Mouse (Mus musculus): ENCODE data around the gene Arl15.

Arl15 gene

GRCm38 (mm10) chr13:114075724-114076384, 281.5 kb downstream of the Arl15 start:
- peak; percentile 57 for DNase-seq

- DNase-seq = no peak
Observed at GRCm38 (mm10) chr13:114077181-114077580, 282.9 kb downstream of the Arl15 start.

GRCm38 (mm10) chr13:114077584-114078270, 283.4 kb downstream of the Arl15 start:
- DNase-seq = no peak

GRCm38 (mm10) chr13:114078851-114079250, 284.5 kb downstream of the Arl15 start:
- DNase-seq = no peak

DNA sequence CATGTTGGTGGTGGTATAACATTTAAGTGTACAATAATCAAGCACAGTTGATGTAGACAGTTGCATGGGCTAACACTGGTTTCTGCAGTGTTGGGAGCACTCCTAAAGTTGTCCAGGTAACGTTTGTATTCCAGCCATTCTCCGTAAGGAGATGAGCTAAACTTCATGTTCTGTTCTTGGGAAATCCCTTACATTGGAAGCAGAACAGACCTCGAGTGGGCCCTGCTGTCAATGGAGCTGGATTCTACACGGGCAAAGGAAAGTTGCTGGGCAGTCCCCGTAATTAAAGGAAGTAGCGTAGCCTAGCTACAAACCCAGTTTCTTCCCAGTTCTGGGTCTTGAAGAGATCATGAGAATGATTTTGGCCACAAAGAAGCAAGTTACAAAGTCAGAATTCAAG, 285.4 kb downstream of the Arl15 start:
- no peak for DNase-seq

GRCm38 (mm10) chr13:114080491-114080890, 286.2 kb downstream of the Arl15 start:
- no peak for DNase-seq

- DNase-seq = no peak
Observed at GRCm38 (mm10) chr13:114083570-114084138, 289.3 kb downstream of the Arl15 start.

GRCm38 (mm10) chr13:114085442-114085841, 291.1 kb downstream of the Arl15 start:
- DNase-seq = no peak

DNA sequence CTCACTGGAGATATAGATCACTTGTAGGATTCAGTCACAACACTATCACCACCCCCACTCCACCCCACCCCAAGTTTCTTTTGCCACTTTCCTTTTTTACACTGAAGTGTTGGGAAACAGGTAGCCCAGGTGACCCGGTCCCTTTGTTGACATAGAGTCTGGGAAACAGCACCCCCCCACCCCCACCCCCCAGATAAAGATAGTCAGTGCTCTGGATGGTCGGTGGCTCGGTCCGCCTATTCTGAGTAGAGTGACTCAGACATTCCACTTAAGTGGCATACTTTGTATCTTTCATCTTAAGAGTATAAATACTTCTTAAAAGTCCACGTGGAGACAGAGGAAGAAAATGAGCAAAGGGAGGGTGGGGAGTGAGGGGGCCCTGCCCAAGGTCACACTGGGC, 292.0 kb downstream of the Arl15 start:
- no peak for DNase-seq

GRCm38 (mm10) chr13:114086801-114087200, 292.5 kb downstream of the Arl15 start:
- DNase-seq = no peak

DNA sequence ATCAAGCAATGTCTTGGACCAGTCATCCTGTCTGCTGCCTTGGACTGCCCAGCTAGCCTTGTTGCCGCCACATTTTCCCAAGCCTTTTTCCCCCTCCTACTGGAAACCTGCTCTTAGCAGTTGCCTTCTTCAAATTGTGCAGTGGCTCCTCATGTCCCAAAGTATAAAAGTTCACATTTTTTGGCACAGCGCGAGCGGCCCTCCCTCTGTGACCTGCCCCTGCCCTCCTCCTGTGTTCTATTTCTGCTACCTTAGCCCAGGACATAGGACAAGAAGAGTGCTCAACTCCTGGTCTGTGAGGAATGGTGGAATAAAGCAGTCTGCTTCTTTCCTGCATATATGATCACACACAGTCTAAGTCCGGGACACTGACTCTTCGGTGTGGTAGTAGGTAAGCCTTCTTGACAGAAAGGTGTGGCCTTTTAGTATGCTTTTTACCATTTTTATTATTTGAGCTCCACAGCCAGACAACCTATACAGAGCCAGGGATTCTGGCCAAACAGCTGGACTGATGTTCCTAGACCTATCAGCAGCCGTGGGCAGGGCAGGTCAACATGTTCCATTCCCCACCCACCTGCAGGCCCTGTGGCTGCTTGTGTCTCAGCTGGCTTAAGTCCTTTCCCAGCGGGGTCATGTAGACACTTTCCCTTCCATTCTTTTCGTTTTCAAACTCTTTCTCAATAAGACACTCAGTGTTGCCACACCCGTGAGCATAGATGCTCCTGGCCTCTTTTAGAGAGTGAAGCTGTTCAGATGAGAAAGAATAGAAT, 293.6 kb downstream of the Arl15 start:
- no peak for DNase-seq

GRCm38 (mm10) chr13:114090786-114091185, 296.5 kb downstream of the Arl15 start:
- DNase-seq = no peak

- DNase-seq = no peak
Observed at GRCm38 (mm10) chr13:114091231-114091630, 296.9 kb downstream of the Arl15 start.

- no peak for DNase-seq
Observed at GRCm38 (mm10) chr13:114094151-114094875, 300.0 kb downstream of the Arl15 start.

DNA sequence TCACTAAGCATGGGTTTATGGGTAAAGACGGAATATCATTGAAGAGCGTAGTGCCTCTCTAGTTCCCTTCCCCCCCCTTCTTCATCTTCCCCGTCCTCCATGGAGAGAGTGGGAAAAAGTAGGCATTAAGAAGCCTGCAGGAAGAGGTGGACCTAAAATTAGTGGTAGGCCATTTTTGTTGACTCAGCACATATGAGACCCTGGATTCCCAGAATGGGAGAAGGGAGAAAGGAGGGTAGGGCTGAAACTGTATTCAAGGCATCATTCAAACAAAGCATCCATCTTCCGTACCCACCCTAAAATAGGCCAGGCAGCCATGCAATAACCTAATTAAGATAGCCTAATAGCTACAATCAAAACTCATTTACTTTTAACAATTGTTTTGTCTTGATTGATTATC, 301.1 kb downstream of the Arl15 start:
- no peak for DNase-seq

GRCm38 (mm10) chr13:114096386-114096785, 302.1 kb downstream of the Arl15 start:
- no peak for DNase-seq

DNA sequence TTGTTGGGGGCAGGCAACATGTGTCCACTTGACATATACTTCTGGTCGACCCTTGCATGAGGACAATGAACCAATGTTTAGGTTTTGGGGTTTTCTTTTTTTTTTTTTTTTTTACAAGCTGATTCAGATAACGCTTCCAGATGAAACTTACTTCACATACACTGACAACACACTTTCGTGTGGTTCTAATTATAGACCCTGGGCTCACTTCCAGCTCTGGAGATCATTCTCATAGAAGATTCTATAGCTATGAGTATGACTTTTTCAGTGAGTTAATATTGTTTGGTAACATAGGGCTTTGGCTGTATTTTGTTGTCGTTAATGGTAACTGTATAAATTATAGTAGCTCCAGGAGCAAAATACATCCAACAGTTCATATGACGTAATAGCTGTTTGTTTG, 306.9 kb downstream of the Arl15 start:
- no peak for DNase-seq

DNA sequence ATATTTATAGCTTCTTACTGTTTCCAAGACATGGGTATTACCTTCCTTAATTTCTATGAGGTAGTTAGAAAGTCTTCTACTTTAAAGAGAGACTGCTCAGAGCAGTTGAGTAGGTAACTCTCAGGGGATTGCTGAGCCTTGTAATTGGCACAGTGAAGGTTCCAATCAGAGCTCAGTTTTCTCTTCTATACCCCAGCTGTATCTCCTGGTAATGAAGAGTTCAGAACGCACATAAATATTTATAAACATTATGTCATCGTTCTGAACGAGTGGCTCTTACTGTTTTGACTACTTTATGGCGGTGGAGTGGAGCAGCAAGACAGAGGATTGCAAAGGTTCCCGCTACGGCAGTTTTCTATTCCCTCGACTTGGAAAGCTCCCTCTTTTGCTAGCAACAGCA, 311.8 kb downstream of the Arl15 start:
- DNase-seq = no peak

DNA sequence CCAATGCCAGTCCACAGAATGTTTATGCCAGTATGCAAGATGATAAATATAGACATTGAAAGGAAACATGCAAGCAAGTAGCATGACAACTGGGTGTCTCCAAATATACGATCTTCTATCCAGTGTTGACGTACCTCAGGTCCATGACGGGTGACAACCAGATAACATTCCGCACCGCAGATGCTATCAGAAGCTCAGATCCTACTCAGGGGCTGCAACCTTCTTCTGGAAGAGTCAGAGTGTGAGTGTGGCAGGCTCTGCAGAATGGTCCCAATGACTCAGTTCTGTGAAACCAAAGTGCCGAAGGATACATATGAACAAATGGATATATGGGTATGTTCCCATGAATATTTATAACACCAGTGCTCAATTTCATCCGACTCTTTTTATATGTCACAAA, 313.2 kb downstream of the Arl15 start:
- no peak for DNase-seq

- no peak for DNase-seq
Observed at GRCm38 (mm10) chr13:114109441-114109840, 315.1 kb downstream of the Arl15 start.

DNA sequence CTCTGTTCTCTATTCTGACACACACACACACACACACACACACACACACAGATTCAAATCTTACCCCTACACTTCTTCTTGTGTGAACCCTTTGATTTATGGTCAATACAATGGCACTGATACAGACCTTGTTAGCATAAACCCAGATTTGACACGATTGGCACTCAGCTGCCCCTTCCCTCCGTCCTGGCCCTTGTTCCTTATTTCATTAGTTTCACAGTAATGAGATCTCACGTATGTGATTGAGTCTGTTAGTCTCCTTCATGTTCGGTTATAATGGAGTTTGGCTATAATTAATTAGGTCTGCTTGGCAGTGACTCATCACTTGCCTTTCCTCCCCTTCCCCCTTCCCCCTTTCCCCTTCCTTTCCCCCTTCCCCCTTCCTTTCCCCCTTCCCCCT, 315.5 kb downstream of the Arl15 start:
- DNase-seq = no peak

GRCm38 (mm10) chr13:114113516-114113915, 319.2 kb downstream of the Arl15 start:
- no peak for DNase-seq

DNA sequence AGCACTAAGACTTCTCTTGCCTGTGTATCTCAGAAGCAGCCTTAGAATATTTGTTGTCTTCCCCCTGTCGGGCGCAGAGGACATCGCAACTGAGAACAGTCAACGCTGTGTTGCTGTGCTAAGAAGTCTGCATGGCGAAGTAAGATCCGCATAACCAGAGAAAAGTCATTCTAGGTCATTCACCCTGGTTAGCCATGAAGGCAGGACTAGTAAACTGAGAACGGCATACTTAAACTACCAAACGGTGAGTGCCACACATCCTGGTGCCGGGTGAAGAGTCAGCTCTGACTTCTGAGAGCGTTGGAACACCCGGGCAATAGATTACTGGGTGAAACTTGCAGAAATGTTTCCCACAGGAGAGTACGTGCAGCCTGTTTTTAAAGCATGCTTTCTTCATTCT, 320.3 kb downstream of the Arl15 start:
- no peak for DNase-seq

Data from thymus, postnatal 4 days (tissue).